Mouse (Mus musculus): ENCODE measurements at regions not wholly inside any gene's neighbourhood (a gene's known extent, or its start where the extent isn't known, plus 50 kb on each side); places are given as distances from the start of the nearest gene placed in this dataset.

- TF ChIP-seq CTCF (conservative IDR thresholded peaks at IDR 0.05 in 1 of 2, IDR thresholded peaks at IDR 0.05 in 1 of 2; ENCODE audit: low read depth in 2 of 2, low read length in 2 of 2) (no peak), POLR2A (IDR thresholded peaks at IDR 0.05; ENCODE audit: low read depth, low read length) (no peak)
Observed at GRCm38 (mm10) chr2:51822976-51823375, 112.0 kb downstream of the Rbm43 start.
